Mouse (Mus musculus): Measurements from ENCODE around the gene Lrp4. TPM values are rescaled to one million over a fixed set of nuclear protein-coding genes. Genes with fewer than 3 reads are reported as not detected.

Lrp4 gene
- polyA plus RNA-seq, 1 experiment: 5.9 TPM

- Histone ChIP-seq H3K4me3 (replicated peaks; ENCODE audit: insufficient read depth, low read depth, low read length) (no peak overlapping the region), H3K27ac (ENCODE audit: insufficient read depth, low read length) (no peak overlapping the region), H3K4me1 (ENCODE audit: control insufficient read depth, insufficient read depth, low read length) (peaks cover 17% of the 10 kb centered on the region), H3K27me3 (ENCODE audit: control insufficient read depth, insufficient read depth, low read length) (no peaks in the 10 kb centered on the region)
- TF ChIP-seq POLR2A (IDR thresholded peaks at IDR 0.05; ENCODE audit: borderline replicate concordance, insufficient read depth, low read length): no peak
- TF ChIP-seq CTCF (IDR thresholded peaks at IDR 0.05; ENCODE audit: borderline replicate concordance, insufficient read depth, low read depth, low read length): no peak
- no peak for DNase-seq
- 93% methylated on average over 8 of the region's 8 CpGs for WGBS
Observed at GRCm38 (mm10) chr2:91498093-91498719, 40.9 kb downstream of the Lrp4 start.

DNA sequence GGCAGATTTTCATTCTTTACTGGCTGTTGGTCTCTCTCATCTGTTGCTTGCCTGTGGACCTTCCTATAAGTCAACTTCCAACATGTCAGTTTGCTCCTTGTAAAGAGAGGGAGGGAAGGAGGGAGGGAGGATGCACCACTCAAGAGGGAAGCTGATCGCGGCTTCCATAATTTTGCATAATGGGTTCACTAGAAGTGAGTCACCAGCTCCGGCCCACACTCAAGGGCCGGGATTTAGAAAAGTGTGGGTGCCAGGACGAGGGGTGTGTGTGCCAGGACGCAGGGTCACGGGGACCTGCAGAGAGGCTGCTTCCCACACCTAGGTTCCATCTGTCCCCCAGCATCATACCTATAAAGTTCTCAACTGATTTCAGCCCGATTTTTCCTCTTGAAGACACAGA lies 50.8 kb downstream of the Lrp4 start:
- no peak for TF ChIP-seq POLR2A (IDR thresholded peaks at IDR 0.05; ENCODE audit: borderline replicate concordance, insufficient read depth, low read length)
- no peak for TF ChIP-seq CTCF (IDR thresholded peaks at IDR 0.05; ENCODE audit: borderline replicate concordance, insufficient read depth, low read depth, low read length)
- DNase-seq: no peak
- H3K27me3 ChIP-seq (ENCODE audit: control insufficient read depth, insufficient read depth, low read length): no peaks in the 10 kb centered on the region
- no peak overlapping the region for H3K4me3 ChIP-seq (replicated peaks; ENCODE audit: insufficient read depth, low read depth, low read length)
- 83% methylated on average over 8 of the region's 8 CpGs for WGBS
- H3K4me1 ChIP-seq (ENCODE audit: control insufficient read depth, insufficient read depth, low read length): no peaks in the 10 kb centered on the region
- no peak overlapping the region for H3K27ac ChIP-seq (ENCODE audit: insufficient read depth, low read length)

- H3K4me1 ChIP-seq (ENCODE audit: control insufficient read depth, insufficient read depth, low read length): no peaks in the 10 kb centered on the region
- H3K27me3 ChIP-seq (ENCODE audit: control insufficient read depth, insufficient read depth, low read length): no peaks in the 10 kb centered on the region
- TF ChIP-seq POLR2A (IDR thresholded peaks at IDR 0.05; ENCODE audit: borderline replicate concordance, insufficient read depth, low read length): no peak
- no peak for TF ChIP-seq CTCF (IDR thresholded peaks at IDR 0.05; ENCODE audit: borderline replicate concordance, insufficient read depth, low read depth, low read length)
- DNase-seq: no peak
- H3K4me3 ChIP-seq (replicated peaks; ENCODE audit: insufficient read depth, low read depth, low read length): no peak overlapping the region
- no peak overlapping the region for H3K27ac ChIP-seq (ENCODE audit: insufficient read depth, low read length)
- WGBS: 53% methylated on average over 2 of the region's 2 CpGs
Observed at GRCm38 (mm10) chr2:91517186-91517585, 59.9 kb downstream of the Lrp4 start.

- DNase-seq: peak; percentile 95
- no peaks in the 10 kb centered on the region for H3K27me3 ChIP-seq (ENCODE audit: control insufficient read depth, insufficient read depth, low read length)
- peak within 1 kb of the TSS; percentile 95 for H3K4me3 ChIP-seq (replicated peaks; ENCODE audit: insufficient read depth, low read depth, low read length)
- peaks cover 9% of the 10 kb centered on the region; the same call in 1 of the 2 replicates for H3K4me1 ChIP-seq (ENCODE audit: control insufficient read depth, insufficient read depth, low read length)
- peak within 1 kb of the TSS; percentile 46 for H3K27ac ChIP-seq (ENCODE audit: insufficient read depth, low read length)
- TF ChIP-seq POLR2A (IDR thresholded peaks at IDR 0.05; ENCODE audit: borderline replicate concordance, insufficient read depth, low read length) (peak; percentile 24; the same call in 1 of the 2 replicates), CTCF (IDR thresholded peaks at IDR 0.05; ENCODE audit: borderline replicate concordance, insufficient read depth, low read depth, low read length) (no peak; the same call in 1 of the 2 replicates)
- WGBS: 1% methylated on average over 64 of the region's 64 CpGs
Observed at GRCm38 (mm10) chr2:91526294-91527146, 69.2 kb downstream of the Lrp4 start, which contains the start of gene Ckap5. Ckap5 (plus strand) TSS chr2:91526762.

DNA sequence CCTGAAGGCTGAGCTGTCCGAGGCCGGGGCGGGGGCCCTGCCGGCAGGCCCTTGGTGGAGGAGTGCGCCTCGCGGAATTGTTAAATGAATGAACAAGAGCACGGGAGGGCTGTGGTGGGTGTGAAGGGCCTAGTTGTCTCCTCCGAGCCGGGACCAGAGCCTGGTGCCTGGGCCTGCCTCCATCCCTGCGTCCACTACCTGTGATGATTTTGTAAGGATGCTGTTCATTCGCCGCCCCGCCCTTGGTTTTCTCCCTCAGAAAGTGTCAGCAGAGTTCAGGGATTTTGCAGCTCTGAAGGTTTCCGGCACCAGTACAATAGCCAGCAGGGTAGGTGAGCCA lies 69.8 kb downstream of the Lrp4 start:
- peak; percentile 66 to 67 for DNase-seq
- Histone ChIP-seq H3K27me3 (ENCODE audit: control insufficient read depth, insufficient read depth, low read length) (no peaks in the 10 kb centered on the region), H3K27ac (ENCODE audit: insufficient read depth, low read length) (peak overlapping the region; percentile 46), H3K4me1 (ENCODE audit: control insufficient read depth, insufficient read depth, low read length) (peaks cover 9% of the 10 kb centered on the region; the same call in 1 of the 2 replicates), H3K4me3 (replicated peaks; ENCODE audit: insufficient read depth, low read depth, low read length) (peak overlapping the region; percentile 95)
- no peak for TF ChIP-seq CTCF (IDR thresholded peaks at IDR 0.05; ENCODE audit: borderline replicate concordance, insufficient read depth, low read depth, low read length)
- TF ChIP-seq POLR2A (IDR thresholded peaks at IDR 0.05; ENCODE audit: borderline replicate concordance, insufficient read depth, low read length): no peak
- 0% methylated on average over 15 of the region's 15 CpGs for WGBS

DNA sequence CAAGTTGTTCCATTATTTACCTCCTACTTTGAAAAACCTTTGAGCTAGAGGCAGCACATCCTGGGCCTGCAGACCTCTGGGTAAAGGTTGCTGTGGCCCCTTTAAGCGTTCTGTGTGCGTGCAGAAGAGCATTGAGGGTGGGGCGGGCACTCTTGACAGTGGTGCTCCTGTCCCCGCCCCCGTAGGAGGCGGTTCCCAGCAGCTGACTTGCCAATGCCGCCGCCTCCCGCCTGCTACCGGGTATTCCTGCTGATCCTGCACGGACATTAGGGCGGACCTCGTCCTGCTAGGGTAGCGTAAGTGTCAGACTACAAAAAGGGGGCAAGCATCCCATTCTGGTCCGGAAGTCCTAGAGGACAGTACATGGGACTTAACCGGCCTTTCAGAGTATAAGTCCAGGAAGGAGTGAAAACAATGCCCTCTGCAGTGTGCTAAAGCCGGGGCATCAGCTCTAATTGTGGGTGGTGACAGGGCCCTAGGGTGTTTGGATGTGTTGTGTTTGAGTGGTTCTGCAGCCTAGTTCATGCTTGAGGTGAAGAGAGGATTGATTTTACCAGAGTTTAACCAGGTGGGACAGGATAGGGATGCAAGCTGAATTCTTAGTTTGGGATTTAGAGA lies 80.4 kb downstream of the Lrp4 start:
- peak; percentile 85 to 91 for DNase-seq
- no peaks in the 10 kb centered on the region; the same call in 1 of the 2 replicates for H3K4me1 ChIP-seq (ENCODE audit: control insufficient read depth, insufficient read depth, low read length)
- H3K27ac ChIP-seq (ENCODE audit: insufficient read depth, low read length): no peak overlapping the region
- no peaks in the 10 kb centered on the region for H3K27me3 ChIP-seq (ENCODE audit: control insufficient read depth, insufficient read depth, low read length)
- peak overlapping the region; percentile 70 for H3K4me3 ChIP-seq (replicated peaks; ENCODE audit: insufficient read depth, low read depth, low read length)
- under 1% methylated on average over 17 of the region's 17 CpGs for WGBS
- TF ChIP-seq CTCF (IDR thresholded peaks at IDR 0.05; ENCODE audit: borderline replicate concordance, insufficient read depth, low read depth, low read length) (0 out of 2 replicates have a peak, but pooled peaks have one; percentile 8), POLR2A (IDR thresholded peaks at IDR 0.05; ENCODE audit: borderline replicate concordance, insufficient read depth, low read length) (peak; percentile 34; the same call in 1 of the 2 replicates)

Other genes with a start within 250 kb of the Lrp4 start
- 34.5 and 41.5 TPM in 2 replicates for gene Ddb2, start 220.5 kb upstream of the Lrp4 start, polyA plus RNA-seq (2012; rRNA removed)
- gene Pacsin3, start 201.6 kb upstream of the Lrp4 start, polyA plus RNA-seq (2012; rRNA removed): 153 and 159 TPM in 2 replicates
- 51.9 and 54.1 TPM in 2 replicates for gene Arfgap2, start 192.5 kb upstream of the Lrp4 start, polyA plus RNA-seq (2012; rRNA removed)
- 103 and 106 TPM in 2 replicates for gene 1110051M20Rik, start 12.8 kb upstream of the Lrp4 start, polyA plus RNA-seq (2012; rRNA removed)
- 97.8 and 121 TPM in 2 replicates for gene Ckap5, start 69.3 kb downstream of the Lrp4 start, polyA plus RNA-seq (2012; rRNA removed)
- 0.28 and 0.33 TPM in 2 replicates for gene F2, start 178.9 kb downstream of the Lrp4 start, polyA plus RNA-seq (2012; rRNA removed)
- 14.4 and 15.6 TPM in 2 replicates for gene Zfp408, start 192.3 kb downstream of the Lrp4 start, polyA plus RNA-seq (2012; rRNA removed)
- gene Arhgap1, start 192.3 kb downstream of the Lrp4 start, polyA plus RNA-seq (2012; rRNA removed): 40.8 and 45.9 TPM in 2 replicates